Mouse (Mus musculus): Measurements from ENCODE around the gene Vstm5.

Vstm5 gene

GRCm38 (mm10) chr9:15308254-15308653 is 69.4 kb downstream of the Vstm5 start:
- DNase-seq (ENCODE audit: low read depth, low spot score), result no peak

Measured in retina, adult 2 months (tissue).